Mouse (Mus musculus): ENCODE measurements around the gene Olfr124.

The Olfr124 gene

DNA sequence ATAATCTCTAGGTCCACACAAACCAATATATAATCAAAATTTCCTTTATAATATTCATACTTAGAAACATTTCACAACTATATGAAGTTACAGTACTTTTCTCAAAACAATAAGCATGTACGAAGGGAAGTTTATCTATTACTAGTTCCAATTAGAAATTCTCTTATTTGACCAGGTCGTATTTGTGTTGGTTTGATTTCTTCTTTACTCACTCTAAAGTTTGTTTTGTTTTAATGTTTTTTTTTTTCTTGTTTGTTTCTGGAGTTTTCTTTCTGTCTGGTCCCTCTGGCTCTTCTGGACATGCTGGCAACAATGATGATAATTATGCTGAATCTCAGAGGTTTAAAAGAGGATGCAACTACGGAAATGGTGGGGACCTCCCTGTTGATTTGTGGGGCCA lies at the start of gene Olfr124:
TSS of gene Olfr124 (plus strand) at position 301 of the 400 bp plus-strand sequence.
- DNase-seq (ENCODE audit: extremely low read depth, insufficient read length, low spot score): no peak

DNA sequence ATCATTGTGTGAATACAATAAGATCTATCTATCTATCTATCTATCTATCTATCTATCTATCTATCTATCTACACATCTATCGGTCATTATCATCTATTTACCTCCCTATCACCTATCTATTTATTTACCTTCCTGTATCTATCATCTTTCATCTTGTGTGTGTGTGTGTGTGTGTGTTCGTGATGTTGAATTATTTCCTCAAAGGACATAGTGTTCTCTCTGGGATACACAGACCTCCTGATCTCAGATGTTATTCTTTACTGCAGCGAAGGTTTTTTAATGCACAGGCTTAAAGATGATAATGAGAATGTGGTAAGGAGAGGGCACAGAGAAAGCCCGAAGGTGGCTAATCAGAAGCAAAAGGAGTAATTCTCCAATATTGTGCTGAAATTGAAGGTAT lies 31.4 kb upstream of the Olfr124 start, which contains the start of gene Olfr122:
TSS of gene Olfr122 (plus strand) at position 301 of the 400 bp plus-strand sequence.
- DNase-seq (ENCODE audit: extremely low read depth, insufficient read length, low spot score): no peak

DNA sequence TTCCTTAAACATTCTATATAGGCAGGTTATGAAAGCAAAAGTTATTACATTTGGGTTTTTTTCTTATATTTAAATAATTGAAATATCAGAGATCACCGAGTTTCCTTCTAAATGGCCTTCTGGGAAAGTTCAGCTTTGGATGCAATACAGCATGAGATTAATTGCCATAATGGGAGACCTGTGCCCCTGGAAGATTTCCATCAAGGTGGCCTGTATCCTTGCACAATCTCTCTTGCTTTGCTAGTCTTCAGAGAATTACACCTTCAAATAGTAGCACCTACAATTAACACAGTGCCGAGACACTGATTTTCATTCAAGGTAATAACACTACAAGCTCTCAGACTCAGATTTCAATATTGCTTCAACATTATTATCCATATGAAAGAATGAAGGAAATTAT lies 6.5 kb upstream of the Olfr124 start, which contains the start of gene Olfr123:
TSS of gene Olfr123 (plus strand) at position 301 of the 400 bp plus-strand sequence.
- DNase-seq (ENCODE audit: extremely low read depth, insufficient read length, low spot score): no peak

DNA sequence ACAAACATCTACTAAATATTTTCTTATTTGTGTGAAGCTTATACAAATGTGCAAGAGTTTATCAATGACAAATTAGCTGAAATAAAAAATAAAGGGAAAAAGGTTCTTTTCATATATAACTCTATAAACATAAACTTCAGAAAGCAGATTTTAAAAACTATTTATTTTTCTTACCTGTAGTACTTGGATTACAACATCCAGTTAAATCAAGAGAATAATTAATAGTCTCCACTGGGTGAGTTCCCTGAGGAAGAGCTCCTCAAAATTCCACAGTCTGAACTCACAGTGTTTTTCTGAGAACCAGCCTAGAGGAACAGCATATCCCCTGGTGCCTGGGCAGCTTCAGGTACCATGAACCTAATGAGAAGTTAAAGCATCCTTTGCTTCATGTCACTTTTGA lies 33.0 kb downstream of the Olfr124 start, which contains the start of gene Olfr125:
TSS of gene Olfr125 (plus strand) at position 301 of the 400 bp plus-strand sequence.
- DNase-seq (ENCODE audit: extremely low read depth, insufficient read length, low spot score): no peak

DNA sequence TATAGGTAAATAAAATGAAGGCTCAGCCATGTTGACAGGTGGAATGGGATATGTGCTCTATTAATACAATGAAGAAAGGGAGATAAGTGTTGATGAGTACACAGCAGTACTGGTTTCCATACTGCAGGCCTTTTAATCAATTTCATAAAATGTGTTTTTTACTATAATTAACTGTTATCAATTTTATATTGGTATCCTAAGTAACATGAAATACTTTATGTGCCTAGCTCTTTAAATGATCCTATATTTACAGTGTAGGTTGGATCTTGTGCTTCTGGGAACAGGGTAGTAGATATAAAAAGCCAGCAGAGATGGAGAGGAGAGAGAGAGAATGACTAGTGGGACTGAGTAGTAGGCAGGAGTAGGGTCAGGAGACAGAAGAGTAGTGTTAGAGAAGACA lies 47.5 kb downstream of the Olfr124 start, which contains the start of gene Olfr126:
TSS of gene Olfr126 (plus strand) at position 301 of the 400 bp plus-strand sequence.
- DNase-seq (ENCODE audit: extremely low read depth, insufficient read length, low spot score): no peak
